ENCODE assay signal across 33 mouse cellular contexts in genomic region chr7:30723274-30723953, GRCm38 (mm10). TPM values are rescaled to one million over a fixed set of nuclear protein-coding genes. Genes with fewer than 3 reads are reported as not detected.
DNase-seq lines count a peak whose midpoint lies in the region; ATAC-seq and TF ChIP-seq lines count a peak whose summit lies in the region.
"Had no signal": no experiment of that assay in that cellular context is flagged by ENCODE, and none has a peak within 500 bp of the region (broad histone marks: within the 10 kb centered on the region; RNA-seq: fewer than 3 reads in every experiment).

No protein-coding gene starts in this region.

- peak; percentile 40 for DNase-seq in limb, embryonic 11.5 days (ENCODE audit: low spot score)
- DNase-seq in limb, embryonic 10.5 days (ENCODE audit: low spot score) = no peak
- DNase-seq in A20 (ENCODE audit: low read depth, low spot score) (peak; percentile 76), CH12.LX (ENCODE audit: extremely low read depth) (peak; percentile 61)
- no peak for DNase-seq in layer of hippocampus, postnatal 10 days (ENCODE audit: low spot score in 2 of 2)
- DNase-seq in midbrain, embryonic 11.5 days (ENCODE audit: low spot score, missing footprints) = no peak
- DNase-seq: adrenal gland, adult 2 months; adrenal gland, postnatal 14 days; cerebellum, adult 11 months; cerebellum, adult 2 months; cerebellum, adult 9-11 months; cerebellum, postnatal 25 days; gastrocnemius, postnatal 10 days; gastrocnemius, postnatal 36 days; heart, adult 2 months; heart, postnatal 14 days; heart, postnatal 4 days had no signal

- peak; percentile 60; the same call in 1 of the 2 replicates for TF ChIP-seq EP300 in CH12.LX (IDR thresholded peaks at IDR 0.05; ENCODE audit: low read length)

- peaks cover 3% of the 10 kb centered on the region for H3K4me1 ChIP-seq in limb, embryonic 11.5 days (ENCODE audit: control insufficient read depth, insufficient read depth, low read length)
- peaks cover 31% of the 10 kb centered on the region for H3K4me1 ChIP-seq in limb, embryonic 10.5 days
- H3K4me1 ChIP-seq in CH12.LX (ENCODE audit: control insufficient read depth in 1 of 2, insufficient read depth in 2 of 2) = peaks cover 36 to 54% of the 10 kb centered on the region in 2 experiments
- peaks cover 5% of the 10 kb centered on the region for H3K4me1 ChIP-seq in midbrain, embryonic 11.5 days (ENCODE audit: control insufficient read depth, insufficient read depth, low read length)

- no peaks in the 10 kb centered on the region for H3K27me3 ChIP-seq in limb, embryonic 11.5 days (ENCODE audit: control insufficient read depth, insufficient read depth, low read length)
- H3K27me3 ChIP-seq in limb, embryonic 10.5 days (ENCODE audit: low read depth, poor library complexity, severe bottlenecking) = peaks cover 20% of the 10 kb centered on the region; the same call in 1 of the 2 replicates
- no peaks in the 10 kb centered on the region for H3K27me3 ChIP-seq in CH12.LX (replicated peaks)
- no peaks in the 10 kb centered on the region for H3K27me3 ChIP-seq in midbrain, embryonic 11.5 days (ENCODE audit: control insufficient read depth, insufficient read depth, low read length)
- H3K27me3 ChIP-seq: forebrain, embryonic 13.5 days; Patski had no signal

- no peak for ATAC-seq in limb, embryonic 11.5 days (ENCODE audit: insufficient number of reproducible peaks, low FRiP score, low TSS enrichment, low read depth)
- ATAC-seq in midbrain, embryonic 11.5 days (ENCODE audit: low FRiP score) = no peak
- ATAC-seq: forebrain, embryonic 13.5 days; forebrain, embryonic 16.5 days; hindbrain, postnatal 0 days; inflammation-experienced regulatory T-cells, adult 6 months; Patski had no signal

- TF ChIP-seq RAD21 in CH12.LX (IDR thresholded peaks at IDR 0.05; ENCODE audit: low read depth, low read length) = no peak

- no peaks in the 10 kb centered on the region for H3K79me2 ChIP-seq in CH12.LX (replicated peaks; ENCODE audit: control insufficient read depth, extremely low read depth, insufficient read depth, poor library complexity, severe bottlenecking)

- no peak overlapping the region for H3K27ac ChIP-seq in limb, embryonic 11.5 days (replicated peaks; ENCODE audit: low read depth, low read length)
- no peak overlapping the region for H3K27ac ChIP-seq in limb, embryonic 10.5 days
- H3K27ac ChIP-seq in CH12.LX (ENCODE audit: insufficient read depth, low read depth) = peak overlapping the region; percentile 43; the same call in 1 of the 2 replicates
- H3K27ac ChIP-seq in midbrain, embryonic 11.5 days (ENCODE audit: low read depth, low read length) = no peak overlapping the region
- H3K27ac ChIP-seq: embryonic facial prominence, embryonic 13.5 days; forebrain, embryonic 10.5 days; forebrain, embryonic 13.5 days; heart, adult 2 months; heart, embryonic 10.5 days; heart, embryonic 13.5 days; hindbrain, embryonic 14.5 days; hindbrain, postnatal 0 days had no signal

- dilution Hi-C loops in CH12.LX (cut with MboI; ENCODE audit: extremely low pct_ligation_motif_present, extremely low pct_unique_long_range_greater_than_20kb, low sequenced_read_pairs) = no loop called here

- in situ Hi-C loops in CH12.LX (cut with MboI; ENCODE audit: low pct_ligation_motif_present, low pct_unique_long_range_greater_than_20kb, low sequenced_read_pairs) = no loop called here

- no peak; the same call in 1 of the 2 replicates for TF ChIP-seq POLR2A in CH12.LX (IDR thresholded peaks at IDR 0.05; ENCODE audit: low read depth, low read length)

- WGBS in limb, embryonic 11.5 days = 65% methylated on average over 6 of the region's 6 CpGs
- 70% methylated on average over 6 of the region's 6 CpGs for WGBS in limb, embryonic 10.5 days
- 82% methylated on average over 6 of the region's 6 CpGs for WGBS in midbrain, embryonic 11.5 days

- H3K9ac ChIP-seq in limb, embryonic 11.5 days (ENCODE audit: low read length) = no peak overlapping the region
- no peak overlapping the region for H3K9ac ChIP-seq in CH12.LX (ENCODE audit: insufficient read depth, low read depth)
- H3K9ac ChIP-seq in midbrain, embryonic 11.5 days (ENCODE audit: low read length) = no peak overlapping the region
- H3K9ac ChIP-seq: embryonic facial prominence, embryonic 13.5 days; forebrain, embryonic 13.5 days; heart, embryonic 13.5 days; hindbrain, embryonic 14.5 days had no signal

- no peaks in the 10 kb centered on the region for H3K36me3 ChIP-seq in limb, embryonic 11.5 days (ENCODE audit: control insufficient read depth, insufficient read depth, low read length)
- H3K36me3 ChIP-seq in limb, embryonic 10.5 days = peaks cover 30% of the 10 kb centered on the region
- peaks cover 8 to 36% of the 10 kb centered on the region in 2 experiments for H3K36me3 ChIP-seq in CH12.LX (replicated peaks in 1 of 2; ENCODE audit: control insufficient read depth in 1 of 2, insufficient read depth in 1 of 2, low read length in 1 of 2)
- no peaks in the 10 kb centered on the region for H3K36me3 ChIP-seq in midbrain, embryonic 11.5 days (ENCODE audit: control insufficient read depth, insufficient read depth, low read length)

- no peaks in the 10 kb centered on the region for H3K9me3 ChIP-seq in limb, embryonic 11.5 days (ENCODE audit: control insufficient read depth, low read length)
- H3K9me3 ChIP-seq in limb, embryonic 10.5 days (replicated peaks) = no peaks in the 10 kb centered on the region
- no peaks in the 10 kb centered on the region for H3K9me3 ChIP-seq in CH12.LX (replicated peaks; ENCODE audit: low read length)
- H3K9me3 ChIP-seq in midbrain, embryonic 11.5 days (ENCODE audit: control insufficient read depth, low read length) = no peaks in the 10 kb centered on the region
- H3K9me3 ChIP-seq: embryonic facial prominence, embryonic 13.5 days; forebrain, embryonic 10.5 days; forebrain, embryonic 13.5 days; G1E; heart, embryonic 10.5 days; heart, embryonic 13.5 days had no signal

- no peak overlapping the region for H3K4me2 ChIP-seq in limb, embryonic 11.5 days (ENCODE audit: low read depth, severe bottlenecking)
- H3K4me2 ChIP-seq in CH12.LX (ENCODE audit: insufficient read depth, low read depth, poor library complexity, severe bottlenecking) = peak overlapping the region; percentile 51
- H3K4me2 ChIP-seq in midbrain, embryonic 11.5 days = no peak overlapping the region
- H3K4me2 ChIP-seq: embryonic facial prominence, embryonic 13.5 days; forebrain, embryonic 13.5 days; heart, embryonic 13.5 days; hindbrain, embryonic 14.5 days had no signal

- no peak for TF ChIP-seq CTCF in CH12.LX (conservative IDR thresholded peaks at IDR 0.05 in 1 of 2, IDR thresholded peaks at IDR 0.05 in 1 of 2; ENCODE audit: low read depth in 2 of 2, low read length in 2 of 2)

- H3K4me3 ChIP-seq in limb, embryonic 11.5 days (ENCODE audit: low read depth, low read length) = no peak overlapping the region
- H3K4me3 ChIP-seq in limb, embryonic 10.5 days = no peak overlapping the region
- H3K4me3 ChIP-seq in CH12.LX (replicated peaks in 1 of 3; ENCODE audit: low read depth in 2 of 3, low read length in 2 of 3, poor library complexity in 1 of 3) = no peak overlapping the region
- no peak overlapping the region for H3K4me3 ChIP-seq in midbrain, embryonic 11.5 days (ENCODE audit: low read depth, low read length)
- H3K4me3 ChIP-seq: embryonic facial prominence, embryonic 13.5 days; forebrain, embryonic 10.5 days; forebrain, embryonic 13.5 days; heart, adult 2 months; heart, embryonic 10.5 days; heart, embryonic 13.5 days had no signal

RNA-seq across cellular contexts. Expression of gene Tmem147, which starts 5.9 kb away (rescaled TPM):
- 143 and 149 TPM in 2 replicates for polyA plus RNA-seq in limb, embryonic 11.5 days (2014; fragmentation: Nextera tagmentation; extraction: Ambion mirVana)
- polyA plus RNA-seq in limb, embryonic 10.5 days (2016; fragmentation: Nextera tagmentation; extraction: Ambion mirVana) = 153 and 159 TPM in 2 replicates
- total RNA-seq in CH12.LX (2012; rRNA removed) (136 and 137 TPM in 2 replicates), CH12.LX (2014; rRNA removed) (152 and 154 TPM in 2 replicates)
- 98.4 and 149 TPM in 2 replicates for polyA plus RNA-seq in CH12.LX (2012; ENCODE audit: insufficient read length, low read depth)
- total RNA-seq in layer of hippocampus, postnatal 10 days (2021) = 100 to 1,000 TPM; 117 to 141 TPM
- 140 and 153 TPM in 2 replicates for polyA plus RNA-seq in midbrain, embryonic 11.5 days (2014; fragmentation: Nextera tagmentation; extraction: Ambion mirVana)

RNA-seq across cellular contexts. Expression of gene Atp4a, which starts 11.4 kb away (rescaled TPM):
- polyA plus RNA-seq in limb, embryonic 11.5 days (2014; fragmentation: Nextera tagmentation; extraction: Ambion mirVana) = 0.28 and 0.41 TPM in 2 replicates
- polyA plus RNA-seq in limb, embryonic 10.5 days (2016; fragmentation: Nextera tagmentation; extraction: Ambion mirVana) = 0.08 and 0.38 TPM in 2 replicates
- total RNA-seq in CH12.LX (2012; rRNA removed) (0.13 TPM in 1 of 2 replicates, not detected in the other), CH12.LX (2014; rRNA removed) (0.14 and 0.67 TPM in 2 replicates)
- polyA plus RNA-seq in CH12.LX (2012; ENCODE audit: insufficient read length, low read depth) = 0.33 TPM in 1 of 2 replicates, not detected in the other
- 1 to 10 TPM; 3.1 to 3.8 TPM for total RNA-seq in layer of hippocampus, postnatal 10 days (2021)
- polyA plus RNA-seq in midbrain, embryonic 11.5 days (2014; fragmentation: Nextera tagmentation; extraction: Ambion mirVana) = 0.70 and 1.1 TPM in 2 replicates
- total RNA-seq: gastrocnemius, postnatal 10 days had no signal
- polyA plus RNA-seq: G1E; heart, adult 2 months; inflammation-experienced regulatory T-cells, adult 6 months; Patski had no signal

RNA-seq across cellular contexts. Expression of gene Gapdhs, which starts 20.1 kb away (rescaled TPM):
- polyA plus RNA-seq in limb, embryonic 11.5 days (2014; fragmentation: Nextera tagmentation; extraction: Ambion mirVana) = 0.43 and 0.47 TPM in 2 replicates
- polyA plus RNA-seq in limb, embryonic 10.5 days (2016; fragmentation: Nextera tagmentation; extraction: Ambion mirVana) = 0.43 TPM in 1 of 2 replicates, not detected in the other
- total RNA-seq in CH12.LX (2012; rRNA removed) (0.42 and 0.89 TPM in 2 replicates), CH12.LX (2014; rRNA removed) (not detected in 2 replicates)
- 1.7 and 2.9 TPM in 2 replicates for polyA plus RNA-seq in CH12.LX (2012; ENCODE audit: insufficient read length, low read depth)
- total RNA-seq in layer of hippocampus, postnatal 10 days (2021) = not detected
- polyA plus RNA-seq in midbrain, embryonic 11.5 days (2014; fragmentation: Nextera tagmentation; extraction: Ambion mirVana) = 0.19 and 0.48 TPM in 2 replicates
- total RNA-seq: adrenal gland, adult 2 months; adrenal gland, postnatal 14 days; adrenal gland, postnatal 4 days; common myeloid progenitor, adult 5-6 weeks; G1E; gastrocnemius, adult 18-20 months; gastrocnemius, postnatal 10 days; gastrocnemius, postnatal 36 days; granulocyte monocyte progenitor cell, adult 5-6 weeks; heart, adult 2 months; heart, postnatal 14 days; heart, postnatal 4 days; hindbrain, postnatal 0 days had no signal
- polyA plus RNA-seq: adrenal gland, adult 2 months; cerebellum, adult 2 months; G1E had no signal

RNA-seq across cellular contexts. Expression of gene 2200002J24Rik, which starts 24.7 kb away (rescaled TPM):
- polyA plus RNA-seq in limb, embryonic 11.5 days (2014; fragmentation: Nextera tagmentation; extraction: Ambion mirVana) = not detected in 2 replicates
- not detected in 2 replicates for polyA plus RNA-seq in limb, embryonic 10.5 days (2016; fragmentation: Nextera tagmentation; extraction: Ambion mirVana)
- total RNA-seq in CH12.LX (2012; rRNA removed) (2.4 and 4.0 TPM in 2 replicates), CH12.LX (2014; rRNA removed) (3.0 and 6.6 TPM in 2 replicates)
- polyA plus RNA-seq in CH12.LX (2012; ENCODE audit: insufficient read length, low read depth) = 2.9 and 3.5 TPM in 2 replicates
- total RNA-seq in layer of hippocampus, postnatal 10 days (2021) = not detected
- not detected in 2 replicates for polyA plus RNA-seq in midbrain, embryonic 11.5 days (2014; fragmentation: Nextera tagmentation; extraction: Ambion mirVana)
- total RNA-seq: common myeloid progenitor, adult 5-6 weeks; G1E; gastrocnemius, adult 18-20 months; gastrocnemius, postnatal 10 days; gastrocnemius, postnatal 36 days; granulocyte monocyte progenitor cell, adult 5-6 weeks; heart, adult 2 months; heart, postnatal 14 days; heart, postnatal 4 days; hindbrain, postnatal 0 days had no signal
- polyA plus RNA-seq: cerebellum, adult 2 months; embryonic facial prominence, embryonic 13.5 days; forebrain, embryonic 10.5 days; forebrain, embryonic 13.5 days; forebrain, embryonic 16.5 days; G1E; heart, adult 2 months; hindbrain, embryonic 11.5 days; hindbrain, embryonic 14.5 days; inflammation-experienced regulatory T-cells, adult 6 months had no signal

RNA-seq across cellular contexts. Expression of gene Sbsn, which starts 27.9 kb away (rescaled TPM):
- 0.27 and 1.3 TPM in 2 replicates for polyA plus RNA-seq in limb, embryonic 11.5 days (2014; fragmentation: Nextera tagmentation; extraction: Ambion mirVana)
- 1.1 and 1.4 TPM in 2 replicates for polyA plus RNA-seq in limb, embryonic 10.5 days (2016; fragmentation: Nextera tagmentation; extraction: Ambion mirVana)
- total RNA-seq in CH12.LX (2012; rRNA removed) (0.59 and 0.76 TPM in 2 replicates), CH12.LX (2014; rRNA removed) (0.30 TPM in 1 of 2 replicates, not detected in the other)
- 0.69 and 1.1 TPM in 2 replicates for polyA plus RNA-seq in CH12.LX (2012; ENCODE audit: insufficient read length, low read depth)
- total RNA-seq in layer of hippocampus, postnatal 10 days (2021) = 10 to 100 TPM in 1 of 2 experiments, 1 to 10 TPM in 1; 7.7 to 10.4 TPM
- 0.54 and 1.1 TPM in 2 replicates for polyA plus RNA-seq in midbrain, embryonic 11.5 days (2014; fragmentation: Nextera tagmentation; extraction: Ambion mirVana)
- total RNA-seq: common myeloid progenitor, adult 5-6 weeks had no signal

Comparison
In these comparisons a context has a peak if more than half of its experiments do, and no peak if none do; other contexts are left out.
1. DNase-seq: peak in limb, embryonic 11.5 days (single experiment), A20 (single experiment) and CH12.LX (single experiment); none in limb, embryonic 10.5 days (single experiment), layer of hippocampus, postnatal 10 days (0 of 2) and midbrain, embryonic 11.5 days (single experiment).